ENCODE assay signal across 11 mouse cellular contexts in the genomic region with DNA sequence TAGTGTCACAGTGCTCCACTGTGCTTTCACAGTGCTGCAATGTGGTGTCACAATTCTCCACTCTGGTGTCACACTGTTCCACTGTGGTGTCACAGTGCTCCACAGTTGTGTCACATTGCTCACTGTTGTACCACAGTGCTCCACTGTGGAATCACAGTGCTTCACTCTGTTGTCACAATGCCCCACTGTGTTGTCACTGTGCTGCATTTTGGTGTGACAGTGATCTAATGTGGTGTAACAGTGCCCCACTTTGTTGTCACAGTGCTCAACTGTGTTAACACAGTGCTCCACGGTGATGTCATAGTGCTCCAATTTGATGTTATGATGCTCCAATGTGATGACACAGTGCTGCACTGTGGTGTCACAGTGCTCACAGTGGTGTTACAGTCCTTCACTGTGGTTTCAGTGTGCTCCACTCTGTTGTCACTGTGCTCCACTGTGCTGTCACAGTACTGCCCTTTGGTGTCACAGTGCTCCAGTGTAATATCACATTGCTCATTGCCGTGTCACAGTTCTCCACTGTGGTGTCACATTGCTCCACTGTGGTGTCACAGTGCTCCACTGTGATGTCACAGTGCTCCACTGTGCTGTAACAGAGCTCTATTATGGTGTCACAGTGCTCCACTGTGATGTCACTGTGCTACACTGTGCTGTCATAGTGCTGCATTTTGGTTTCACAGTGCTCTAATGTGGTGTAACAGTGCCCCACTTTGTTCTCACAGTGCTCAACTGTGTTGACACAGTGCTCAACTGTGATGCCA.
DNase-seq lines count a peak whose midpoint lies in the region; ATAC-seq and TF ChIP-seq lines count a peak whose summit lies in the region.
"Had no signal": no experiment of that assay in that cellular context is flagged by ENCODE, and none has a peak within 500 bp of the region (broad histone marks: within the 10 kb centered on the region; RNA-seq: fewer than 3 reads in every experiment).

No protein-coding gene starts in this region.

- no peak overlapping the region for H3K27ac ChIP-seq in hindbrain, embryonic 11.5 days (ENCODE audit: low read depth, low read length)
- no peak overlapping the region for H3K27ac ChIP-seq in hindbrain, embryonic 10.5 days
- H3K27ac ChIP-seq in embryonic facial prominence, embryonic 11.5 days (replicated peaks; ENCODE audit: low read depth, low read length), result no peak overlapping the region
- H3K27ac ChIP-seq in hindbrain, postnatal 0 days, result no peak overlapping the region
- H3K27ac ChIP-seq in midbrain, embryonic 13.5 days, result no peak overlapping the region

- TF ChIP-seq CTCF in hindbrain, postnatal 0 days (IDR thresholded peaks at IDR 0.05; ENCODE audit: low read depth), result no peak

- no peaks in the 10 kb centered on the region for H3K36me3 ChIP-seq in hindbrain, embryonic 11.5 days (ENCODE audit: control insufficient read depth, insufficient read depth, low read length)
- H3K36me3 ChIP-seq in hindbrain, embryonic 10.5 days, result no peaks in the 10 kb centered on the region
- H3K36me3 ChIP-seq in embryonic facial prominence, embryonic 11.5 days (replicated peaks; ENCODE audit: control insufficient read depth, insufficient read depth, low read depth, low read length), result no peaks in the 10 kb centered on the region
- no peaks in the 10 kb centered on the region for H3K36me3 ChIP-seq in hindbrain, postnatal 0 days (ENCODE audit: insufficient read depth, low read length)
- no peaks in the 10 kb centered on the region for H3K36me3 ChIP-seq in midbrain, embryonic 13.5 days

- H3K9me3 ChIP-seq in hindbrain, embryonic 11.5 days (ENCODE audit: control insufficient read depth, low read length), result peaks cover 39% of the 10 kb centered on the region
- H3K9me3 ChIP-seq in hindbrain, embryonic 10.5 days, result peaks cover 95% of the 10 kb centered on the region
- H3K9me3 ChIP-seq in embryonic facial prominence, embryonic 11.5 days (replicated peaks; ENCODE audit: control insufficient read depth, low read length), result peaks cover 21% of the 10 kb centered on the region
- H3K9me3 ChIP-seq in hindbrain, postnatal 0 days (ENCODE audit: low read length), result peaks cover 18% of the 10 kb centered on the region
- H3K9me3 ChIP-seq in midbrain, embryonic 13.5 days, result peaks cover 68% of the 10 kb centered on the region

- no peak overlapping the region; the same call in 1 of the 2 replicates for H3K4me3 ChIP-seq in hindbrain, embryonic 11.5 days (ENCODE audit: low read depth, low read length)
- H3K4me3 ChIP-seq in hindbrain, embryonic 10.5 days, result no peak overlapping the region
- no peak overlapping the region for H3K4me3 ChIP-seq in embryonic facial prominence, embryonic 11.5 days (ENCODE audit: low read depth, low read length)
- H3K4me3 ChIP-seq in hindbrain, postnatal 0 days (ENCODE audit: low read length), result no peak overlapping the region
- no peak overlapping the region for H3K4me3 ChIP-seq in midbrain, embryonic 13.5 days (replicated peaks)

- 89% methylated on average over 2 of the region's 2 CpGs for WGBS in hindbrain, embryonic 11.5 days
- WGBS in hindbrain, embryonic 10.5 days, result 88% methylated on average over 2 of the region's 2 CpGs
- 91% methylated on average over 2 of the region's 2 CpGs for WGBS in embryonic facial prominence, embryonic 11.5 days
- WGBS in hindbrain, postnatal 0 days, result 85% methylated on average over 2 of the region's 2 CpGs
- WGBS in midbrain, embryonic 13.5 days, result 90% methylated on average over 2 of the region's 2 CpGs

- no peak for DNase-seq in hindbrain, embryonic 11.5 days (ENCODE audit: low spot score)
- DNase-seq in hindbrain, embryonic 10.5 days (ENCODE audit: low spot score), result no peak
- DNase-seq in embryonic facial prominence, embryonic 11.5 days (ENCODE audit: low spot score), result no peak
- no peak for DNase-seq in hindbrain, postnatal 0 days (ENCODE audit: low spot score)
- DNase-seq in layer of hippocampus, postnatal 10 days (ENCODE audit: low spot score in 2 of 2), result no peak
- no peak for DNase-seq in adrenal gland, postnatal 14 days
- DNase-seq in kidney, postnatal 25 days, result no peak
- DNase-seq: adrenal gland, adult 8-10 months; cerebellum, postnatal 25 days; kidney, adult 18-20 months had no signal

- no peak overlapping the region for H3K9ac ChIP-seq in hindbrain, embryonic 11.5 days (ENCODE audit: low read depth, low read length)
- no peak overlapping the region for H3K9ac ChIP-seq in embryonic facial prominence, embryonic 11.5 days (replicated peaks; ENCODE audit: low read length)
- no peak overlapping the region for H3K9ac ChIP-seq in hindbrain, postnatal 0 days (replicated peaks; ENCODE audit: low read length)
- no peak overlapping the region for H3K9ac ChIP-seq in midbrain, embryonic 13.5 days (replicated peaks)

- H3K4me1 ChIP-seq in hindbrain, embryonic 11.5 days (replicated peaks; ENCODE audit: control insufficient read depth, insufficient read depth, low read length), result no peaks in the 10 kb centered on the region
- no peaks in the 10 kb centered on the region for H3K4me1 ChIP-seq in hindbrain, embryonic 10.5 days (replicated peaks)
- H3K4me1 ChIP-seq in embryonic facial prominence, embryonic 11.5 days (ENCODE audit: control insufficient read depth, insufficient read depth, low read length), result no peaks in the 10 kb centered on the region
- no peaks in the 10 kb centered on the region for H3K4me1 ChIP-seq in hindbrain, postnatal 0 days (ENCODE audit: insufficient read depth, low read length)
- H3K4me1 ChIP-seq in midbrain, embryonic 13.5 days (replicated peaks), result no peaks in the 10 kb centered on the region

- 0 out of 2 replicates have a peak, but pooled peaks have one; percentile 55 for ATAC-seq in hindbrain, embryonic 11.5 days (ENCODE audit: low FRiP score)
- 0 out of 2 replicates have a peak, but pooled peaks have one; percentile 36 for ATAC-seq in embryonic facial prominence, embryonic 11.5 days (replicated peaks; ENCODE audit: insufficient number of reproducible peaks, low FRiP score, low TSS enrichment, low read depth)
- peak; percentile 66 for ATAC-seq in hindbrain, postnatal 0 days
- peak; percentile 66 for ATAC-seq in midbrain, embryonic 13.5 days

- no peak overlapping the region for H3K4me2 ChIP-seq in hindbrain, embryonic 11.5 days (replicated peaks; ENCODE audit: low read depth, low read length)
- no peak overlapping the region for H3K4me2 ChIP-seq in embryonic facial prominence, embryonic 11.5 days (ENCODE audit: low read depth, low read length)
- H3K4me2 ChIP-seq in hindbrain, postnatal 0 days (ENCODE audit: low read depth, low read length), result no peak overlapping the region
- no peak overlapping the region for H3K4me2 ChIP-seq in midbrain, embryonic 13.5 days (replicated peaks)

- no peaks in the 10 kb centered on the region for H3K27me3 ChIP-seq in hindbrain, embryonic 11.5 days (ENCODE audit: control insufficient read depth, insufficient read depth, low read length)
- no peaks in the 10 kb centered on the region for H3K27me3 ChIP-seq in hindbrain, embryonic 10.5 days (ENCODE audit: insufficient read depth, poor library complexity, severe bottlenecking)
- H3K27me3 ChIP-seq in embryonic facial prominence, embryonic 11.5 days (ENCODE audit: control insufficient read depth, insufficient read depth, low read length), result no peaks in the 10 kb centered on the region
- no peaks in the 10 kb centered on the region for H3K27me3 ChIP-seq in hindbrain, postnatal 0 days (ENCODE audit: insufficient read depth, low read length)
- H3K27me3 ChIP-seq in midbrain, embryonic 13.5 days, result no peaks in the 10 kb centered on the region
